Mouse (Mus musculus) bone marrow macrophage, adult 2 months (primary cell): ENCODE data around the gene Brd7.

Experiments
- CTCF ChIP-seq: IDR thresholded peaks from 2 replicates; pipeline ENCODE4 v1.5.1; 2012; ENCODE audit warnings: low read depth, mild to moderate bottlenecking, low read length, moderate library complexity
- POLR2A ChIP-seq: IDR thresholded peaks from 2 replicates; pipeline ENCODE4 v1.6.1; 2012; ENCODE audit warnings: mild to moderate bottlenecking, low read depth, low read length, borderline replicate concordance

DNA sequence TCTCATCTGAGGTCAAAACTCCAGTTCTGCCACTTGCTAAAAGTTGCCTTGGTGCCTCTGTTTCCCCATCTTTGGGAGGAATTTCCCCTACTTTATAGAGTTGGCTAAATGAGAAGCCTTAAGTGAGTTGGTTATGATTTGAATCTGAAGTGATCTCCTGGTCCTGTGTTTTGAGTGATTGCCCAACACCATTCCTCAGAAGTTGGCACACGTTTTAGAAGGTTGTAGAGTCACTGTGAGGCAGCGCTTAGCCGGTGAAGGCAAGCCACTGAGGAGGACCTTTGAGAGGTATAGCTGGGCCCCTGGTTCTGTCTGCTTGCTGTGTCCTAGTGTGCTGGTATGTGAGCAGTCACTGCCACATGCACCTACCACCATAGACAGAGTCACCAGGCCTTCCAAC is 31.3 kb upstream of the Brd7 start:
- no peak for TF ChIP-seq CTCF
- no peak for TF ChIP-seq POLR2A
